Mouse (Mus musculus) testis, postnatal 10 days (tissue): ENCODE data around the gene Gm12258.
A peak's percentile ranks its signal among the peaks of the same experiment; 100 is the strongest.

Experiments
- DNase-seq: peaks from one replicate; pipeline ENCODE4 v3.0.0; 2021; ENCODE audit warnings: low spot score

Gene Gm12258

GRCm38 (mm10) chr11:58901080-58901479 is 54.1 kb downstream of the Gm12258 start:
- no peak for DNase-seq

GRCm38 (mm10) chr11:58903511-58904409 is 56.8 kb downstream of the Gm12258 start, which contains the start of gene Zfp39:
Gene Zfp39, minus strand, starts transcription at chr11:58904225.
- peak; percentile 98 for DNase-seq

DNA sequence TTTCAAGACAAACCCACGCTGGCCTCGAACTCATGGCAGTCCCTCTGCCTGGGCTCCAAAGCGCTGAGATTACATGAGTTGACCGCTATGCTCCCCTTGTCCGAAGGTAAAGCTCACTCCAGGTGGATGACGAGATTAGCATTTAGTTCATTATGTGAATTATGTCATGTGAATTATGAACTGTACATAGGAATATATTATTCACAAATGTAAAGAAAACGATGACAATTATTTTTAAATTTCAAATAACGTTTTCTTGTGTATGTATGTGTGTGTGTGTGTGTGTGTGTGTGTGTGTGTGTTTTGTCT is 57.4 kb downstream of the Gm12258 start:
- no peak for DNase-seq

DNA sequence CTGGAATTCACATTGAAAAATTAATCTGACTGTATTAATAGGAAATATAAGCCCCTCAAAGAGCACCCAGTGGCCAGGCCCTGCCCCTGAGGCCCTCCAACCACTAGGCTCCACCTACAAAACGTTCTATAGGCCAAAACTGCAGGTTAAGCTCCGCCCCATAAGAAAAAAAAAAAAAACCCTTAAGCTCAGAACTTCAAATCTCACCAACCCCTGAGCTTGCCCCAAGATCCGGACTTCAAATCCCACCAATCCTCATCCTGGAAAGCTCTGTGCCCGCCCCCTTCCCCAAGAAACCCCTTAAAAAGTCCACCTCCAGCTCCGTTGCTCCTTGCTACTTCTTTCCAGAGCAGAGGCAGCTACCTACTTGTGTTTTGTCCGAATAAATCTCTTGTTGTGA is 57.9 kb downstream of the Gm12258 start:
- DNase-seq = no peak
